Mouse (Mus musculus): ENCODE data around the gene Zswim4. TPM values are rescaled to one million over a fixed set of nuclear protein-coding genes. Genes with fewer than 3 reads are reported as not detected.

Zswim4 gene
- total RNA-seq, 2 experiments from 2014 or later, result 9.5 to 9.8 TPM

GRCm38 (mm10) chr8:84183261-84184084 is 53.4 kb downstream of the Zswim4 start:
- DNase-seq (ENCODE audit: low spot score in 2 of 2), result no peak

GRCm38 (mm10) chr8:84182833-84183232 is 54.0 kb downstream of the Zswim4 start:
- no peak for DNase-seq (ENCODE audit: low spot score in 2 of 2)

- no peak for DNase-seq (ENCODE audit: low spot score in 2 of 2)
Observed at GRCm38 (mm10) chr8:84180530-84181190, 56.2 kb downstream of the Zswim4 start.

GRCm38 (mm10) chr8:84179946-84180345 is 56.9 kb downstream of the Zswim4 start:
- no peak for DNase-seq (ENCODE audit: low spot score in 2 of 2)

- DNase-seq (ENCODE audit: low spot score in 2 of 2), result no peak
Observed at GRCm38 (mm10) chr8:84178592-84178991, 58.3 kb downstream of the Zswim4 start.

GRCm38 (mm10) chr8:84177405-84177804 is 59.5 kb downstream of the Zswim4 start:
- no peak for DNase-seq (ENCODE audit: low spot score in 2 of 2)

- DNase-seq (ENCODE audit: low spot score in 2 of 2), result no peak
Observed at GRCm38 (mm10) chr8:84176560-84176959, 60.3 kb downstream of the Zswim4 start.

GRCm38 (mm10) chr8:84173861-84174260 is 63.0 kb downstream of the Zswim4 start:
- DNase-seq (ENCODE audit: low spot score in 2 of 2), result no peak

GRCm38 (mm10) chr8:84170096-84170495 is 66.8 kb downstream of the Zswim4 start:
- DNase-seq (ENCODE audit: low spot score in 2 of 2), result no peak

GRCm38 (mm10) chr8:84167696-84168095 is 69.2 kb downstream of the Zswim4 start:
- no peak for DNase-seq (ENCODE audit: low spot score in 2 of 2)

Small RNAs within 50 kb of the gene (microRNA-seq; reads per million reads assigned to microRNA genes)
- gene Mir181c, result 990 reads per million, percentile 76 among the genes with 10 or more reads in this experiment
- gene Mir181d, result 833 reads per million, percentile 74 among the genes with 10 or more reads in this experiment
- 18,484 reads per million, percentile 96 among the genes with 10 or more reads in this experiment for gene Mir23a
- gene Mir24-2, result not detected
- 726 reads per million, percentile 73 among the genes with 10 or more reads in this experiment for gene Mir27a
- not detected for gene Mir3074-2

Other genes with a start within 250 kb of the Zswim4 start
- 10 to 100 TPM; 40.7 to 44.4 TPM for gene Samd1, start 239.4 kb downstream of the Zswim4 start, total RNA-seq (2021)
- under 1 TPM in 1 of 2 experiments, not detected in 1; 0.44 TPM for gene 1700067K01Rik, start 235.6 kb downstream of the Zswim4 start, total RNA-seq (2021)
- 1 to 10 TPM in 1 of 2 experiments, under 1 TPM in 1; 0.65 to 1.2 TPM for gene 2210011C24Rik, start 224.9 kb downstream of the Zswim4 start, total RNA-seq (2021)
- gene Palm3, start 215.6 kb downstream of the Zswim4 start, total RNA-seq (2021), result 1 to 10 TPM; 1.1 to 2.2 TPM
- gene Il27ra, start 194.5 kb downstream of the Zswim4 start, total RNA-seq (2021), result 1 to 10 TPM in 1 of 2 experiments, under 1 TPM in 1; 0.93 to 1.4 TPM
- gene Rln3, start 192.1 kb downstream of the Zswim4 start, total RNA-seq (2021), result not detected
- 1 to 10 TPM; 2.5 to 3.2 TPM for gene Gm10643, start 171.9 kb downstream of the Zswim4 start, total RNA-seq (2021)
- gene Rfx1, start 170.2 kb downstream of the Zswim4 start, total RNA-seq (2021), result 10 to 100 TPM; 10.1 to 11.7 TPM
- gene Dcaf15, start 132.3 kb downstream of the Zswim4 start, total RNA-seq (2021), result 10 to 100 TPM; 15.6 to 17.5 TPM
- gene Podnl1, start 111.1 kb downstream of the Zswim4 start, total RNA-seq (2021), result not detected
- 10 to 100 TPM; 18.2 to 21.8 TPM for gene Cc2d1a, start 89.1 kb downstream of the Zswim4 start, total RNA-seq (2021)
- 1 to 10 TPM; 1.4 to 1.9 TPM for gene 4930432K21Rik, start 89.0 kb downstream of the Zswim4 start, total RNA-seq (2021)
- gene Nanos3, start 51.8 kb downstream of the Zswim4 start, total RNA-seq (2021), result 1 to 10 TPM; 2.5 to 3.3 TPM
- gene D8Ertd738e, start 12.7 kb upstream of the Zswim4 start, total RNA-seq (2021), result 100 to 1,000 TPM; 197 to 218 TPM
- gene Mri1, start 20.3 kb upstream of the Zswim4 start, total RNA-seq (2021), result 10 to 100 TPM; 18.8 to 27.0 TPM
- gene Ccdc130, start 33.3 kb upstream of the Zswim4 start, total RNA-seq (2021), result 10 to 100 TPM; 11.2 to 15.1 TPM
- 1 to 10 TPM; 8.0 to 9.5 TPM for gene Cacna1a, start 151.4 kb upstream of the Zswim4 start, total RNA-seq (2021)